Mouse (Mus musculus): ENCODE results near the gene Nsf. TPM values are rescaled to one million over a fixed set of nuclear protein-coding genes. Genes with fewer than 3 reads are reported as not detected.
"Not testable (repeated sequence)": the region's sequence is repeated elsewhere in the genome, so short reads cannot be mapped to it uniquely, and the experiment has no call there.

The Nsf gene
- total RNA-seq, 1 experiment from 2014 or later, result 114 TPM

DNA sequence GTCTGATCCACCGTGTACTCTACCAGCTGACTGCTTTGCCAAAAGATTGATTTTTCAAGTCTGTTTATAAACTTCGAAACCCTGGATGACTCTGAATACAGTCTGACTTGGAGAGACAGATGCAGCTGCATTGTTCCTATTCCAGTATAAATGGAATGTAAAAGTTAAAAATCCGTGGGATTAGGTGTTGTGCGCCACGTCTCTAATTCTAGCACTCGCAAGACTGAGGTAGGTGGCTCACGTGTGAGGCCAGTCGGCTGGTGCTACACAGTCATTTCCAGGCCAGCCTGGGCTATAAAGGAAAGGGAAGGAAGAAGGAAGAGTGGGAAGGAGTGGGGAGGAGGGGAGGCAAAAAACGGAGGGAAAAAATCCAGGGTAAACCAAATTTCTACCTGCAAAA is 48.4 kb downstream of the Nsf start:
- no peak for ATAC-seq (ENCODE audit: extremely low read depth, insufficient number of reproducible peaks, low FRiP score, poor library complexity, severe bottlenecking)

- ATAC-seq (ENCODE audit: extremely low read depth, insufficient number of reproducible peaks, low FRiP score, poor library complexity, severe bottlenecking), result no peak
Observed at GRCm38 (mm10) chr11:103901581-103901966, 52.3 kb downstream of the Nsf start.

DNA sequence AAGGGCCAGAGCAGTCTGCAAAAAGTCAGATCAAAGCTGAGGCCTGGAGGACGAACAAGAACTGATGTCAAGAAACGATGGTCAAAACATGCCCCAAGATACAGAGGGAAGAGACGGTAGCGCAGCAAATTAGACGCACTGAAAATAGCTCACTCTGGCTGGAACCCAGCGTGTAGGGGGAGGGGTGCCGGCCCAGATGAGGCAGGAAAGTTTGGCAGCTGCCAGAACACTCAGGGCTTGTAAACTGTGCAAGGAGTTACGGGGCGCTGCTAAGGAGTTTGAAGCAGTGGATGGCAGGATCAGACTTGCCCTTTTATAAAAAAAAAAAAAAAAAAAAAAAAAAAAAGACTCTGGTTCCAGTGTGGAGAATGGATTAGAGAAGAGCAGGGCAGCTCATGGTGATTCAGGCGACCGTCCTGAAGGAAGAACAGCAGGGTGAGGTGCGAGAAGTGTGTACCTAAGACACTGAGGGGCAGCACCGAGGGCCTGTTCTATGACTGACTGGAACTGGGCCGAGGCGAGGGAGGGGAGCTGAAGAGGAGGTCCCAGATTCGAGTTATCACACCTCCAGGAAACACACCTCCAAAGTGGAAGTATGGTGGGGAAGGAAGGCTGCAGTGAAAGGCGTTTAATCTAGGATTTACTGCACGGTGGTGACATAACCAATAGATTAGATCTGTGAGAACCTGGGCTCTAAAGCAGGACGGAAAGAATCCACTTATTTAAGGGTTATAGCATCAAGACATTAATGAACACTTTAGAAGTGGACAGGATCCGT is 52.9 kb downstream of the Nsf start:
- no peak for ATAC-seq (ENCODE audit: extremely low read depth, insufficient number of reproducible peaks, low FRiP score, poor library complexity, severe bottlenecking)

GRCm38 (mm10) chr11:103896966-103897750 is 56.7 kb downstream of the Nsf start:
- ATAC-seq (ENCODE audit: extremely low read depth, insufficient number of reproducible peaks, low FRiP score, poor library complexity, severe bottlenecking), result no peak

DNA sequence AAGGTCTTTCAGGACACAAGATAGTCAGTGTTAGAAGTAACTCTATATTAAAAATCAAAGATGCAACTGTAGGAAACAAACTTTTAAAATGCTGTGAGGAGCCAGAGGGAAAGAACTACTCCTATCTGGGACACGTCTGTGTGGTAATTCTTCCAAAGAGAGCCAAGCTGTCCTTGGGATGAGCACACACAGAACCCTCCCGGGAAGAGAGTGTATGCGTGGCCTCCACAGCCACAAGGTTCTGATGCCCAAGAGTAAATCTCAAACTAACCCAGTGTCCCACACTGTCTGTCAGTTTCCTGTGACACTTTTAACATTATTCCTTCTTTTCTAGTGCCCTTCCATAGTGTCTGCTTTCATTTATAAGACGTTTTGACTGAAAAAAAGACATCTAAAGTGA is 57.8 kb downstream of the Nsf start:
- ATAC-seq (ENCODE audit: extremely low read depth, insufficient number of reproducible peaks, low FRiP score, poor library complexity, severe bottlenecking), result no peak

DNA sequence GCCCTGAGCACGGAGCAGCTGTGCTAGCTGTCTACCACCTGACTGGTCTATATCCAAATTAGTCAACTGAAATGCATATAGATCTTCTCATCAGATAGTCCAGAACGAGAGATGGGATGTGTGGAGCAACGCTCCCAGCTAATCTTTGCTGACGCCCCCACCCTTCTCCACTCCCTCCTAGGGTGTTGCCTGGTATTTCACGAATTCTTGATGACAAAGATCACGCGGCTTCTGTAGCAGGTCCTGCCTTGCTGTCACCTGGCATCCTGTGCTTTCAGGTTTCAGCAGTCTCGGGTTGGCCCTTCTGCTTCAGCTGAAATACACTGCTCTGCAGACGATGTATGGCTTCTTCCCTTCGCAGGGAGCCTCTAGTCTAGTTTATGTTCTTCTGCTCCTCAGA is 61.0 kb downstream of the Nsf start:
- no peak for ATAC-seq (ENCODE audit: extremely low read depth, insufficient number of reproducible peaks, low FRiP score, poor library complexity, severe bottlenecking)

- ATAC-seq (ENCODE audit: extremely low read depth, insufficient number of reproducible peaks, low FRiP score, poor library complexity, severe bottlenecking), result no peak
Observed at GRCm38 (mm10) chr11:103891781-103892180, 62.1 kb downstream of the Nsf start.

DNA sequence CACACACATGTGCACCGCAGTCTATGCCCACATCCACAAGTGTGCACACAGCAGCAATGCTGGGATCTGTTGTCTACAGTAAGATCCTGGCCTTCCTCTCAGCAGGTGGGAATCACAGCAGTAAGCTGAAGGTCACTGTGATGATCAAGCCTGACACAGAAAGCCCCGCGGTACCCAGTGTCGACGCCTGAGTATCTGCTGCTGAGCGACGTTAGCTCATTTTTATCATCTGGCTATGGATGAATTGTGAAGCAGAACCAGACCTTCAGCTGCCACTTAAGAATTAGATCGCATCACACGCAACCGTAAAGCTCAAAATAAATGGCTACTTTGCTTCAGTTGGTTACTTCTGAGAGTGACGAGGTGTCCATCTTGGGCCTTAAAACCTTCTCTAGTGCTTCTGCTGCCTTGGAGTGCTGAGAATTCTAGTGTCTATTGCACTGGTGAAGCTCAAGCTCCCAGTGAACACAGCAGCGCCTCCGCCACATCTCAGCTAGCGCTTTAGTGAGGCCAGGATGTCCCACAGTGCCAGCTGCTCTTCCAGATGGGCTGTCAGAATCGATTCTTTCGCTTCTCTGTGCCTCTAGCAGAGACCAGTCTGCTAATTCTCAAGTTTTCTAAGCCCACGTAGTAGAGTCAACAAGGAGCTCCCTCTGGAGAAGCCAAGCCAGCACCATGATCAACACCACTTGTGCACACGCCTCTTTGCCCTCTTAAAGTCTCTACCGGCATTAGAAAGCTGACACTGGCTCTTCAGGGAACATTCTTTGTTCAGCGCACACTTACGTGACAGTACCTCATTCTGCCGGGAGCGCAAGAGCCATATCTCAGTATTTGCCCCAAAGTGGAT is 63.3 kb downstream of the Nsf start:
- no peak for ATAC-seq (ENCODE audit: extremely low read depth, insufficient number of reproducible peaks, low FRiP score, poor library complexity, severe bottlenecking)

DNA sequence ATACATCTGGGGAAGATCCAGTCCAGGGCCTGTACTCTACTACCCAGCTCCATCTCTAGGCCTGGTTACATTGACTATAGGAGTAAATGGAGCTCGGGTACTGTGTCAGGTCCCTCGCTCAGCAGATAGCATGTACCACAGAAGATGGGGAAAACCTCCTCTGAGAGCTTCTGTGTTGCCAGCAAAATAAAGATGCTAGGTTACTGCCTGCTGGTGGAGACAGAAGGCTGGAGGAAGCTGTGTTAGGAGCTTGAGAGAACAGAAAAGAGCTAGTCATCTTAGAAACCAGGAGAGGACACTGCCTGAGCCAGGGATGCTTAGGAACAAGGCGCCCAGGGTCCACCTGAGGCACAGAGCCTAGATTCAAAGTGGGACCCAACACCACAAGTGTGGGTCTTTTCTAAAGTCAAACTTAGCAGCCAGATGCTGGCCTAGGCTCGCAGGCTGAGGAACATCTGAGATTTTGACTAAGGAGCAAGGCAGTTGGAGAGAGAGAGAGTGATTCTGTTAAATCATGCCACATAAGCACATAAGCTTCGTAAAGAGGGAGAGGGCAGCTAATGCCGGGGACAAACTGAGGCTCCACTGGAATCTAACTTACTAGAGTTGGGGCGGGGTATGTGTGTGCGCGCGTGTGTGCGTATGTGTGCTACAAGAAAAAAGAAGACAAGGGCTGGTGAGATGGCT is 66.0 kb downstream of the Nsf start:
- no peak for ATAC-seq (ENCODE audit: extremely low read depth, insufficient number of reproducible peaks, low FRiP score, poor library complexity, severe bottlenecking)

- ATAC-seq (ENCODE audit: extremely low read depth, insufficient number of reproducible peaks, low FRiP score, poor library complexity, severe bottlenecking), result no peak
Observed at GRCm38 (mm10) chr11:103884749-103885383, 69.0 kb downstream of the Nsf start.

DNA sequence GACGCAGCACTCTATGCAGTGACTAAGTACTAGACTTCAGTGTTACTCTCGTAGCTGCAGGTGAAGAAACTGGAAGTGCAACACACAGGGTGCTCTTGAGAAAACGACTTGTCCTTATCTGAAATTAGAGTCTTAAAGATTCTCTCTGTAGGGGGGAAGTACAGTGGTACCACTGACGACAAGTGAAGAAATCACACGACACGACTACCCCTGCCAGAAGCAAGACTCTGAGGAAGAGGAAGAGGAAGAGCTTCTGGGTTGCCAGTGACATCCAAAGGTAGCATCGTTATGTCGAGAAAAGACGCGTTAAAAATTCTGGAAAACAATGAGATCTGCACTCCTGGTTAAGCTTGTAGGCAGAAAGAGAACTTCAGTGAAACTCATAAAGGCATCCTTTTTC is 70.1 kb downstream of the Nsf start:
- no peak for ATAC-seq (ENCODE audit: extremely low read depth, insufficient number of reproducible peaks, low FRiP score, poor library complexity, severe bottlenecking)

- ATAC-seq (ENCODE audit: extremely low read depth, insufficient number of reproducible peaks, low FRiP score, poor library complexity, severe bottlenecking), result not testable (repeated sequence)
Observed at GRCm38 (mm10) chr11:103879476-103879875, 74.4 kb downstream of the Nsf start.

- ATAC-seq (ENCODE audit: extremely low read depth, insufficient number of reproducible peaks, low FRiP score, poor library complexity, severe bottlenecking), result no peak
Observed at GRCm38 (mm10) chr11:103878441-103878840, 75.4 kb downstream of the Nsf start.

GRCm38 (mm10) chr11:103870352-103870751 is 83.5 kb downstream of the Nsf start:
- ATAC-seq (ENCODE audit: extremely low read depth, insufficient number of reproducible peaks, low FRiP score, poor library complexity, severe bottlenecking), result no peak

- no peak for ATAC-seq (ENCODE audit: extremely low read depth, insufficient number of reproducible peaks, low FRiP score, poor library complexity, severe bottlenecking)
Observed at GRCm38 (mm10) chr11:103867702-103868101, 86.2 kb downstream of the Nsf start.

DNA sequence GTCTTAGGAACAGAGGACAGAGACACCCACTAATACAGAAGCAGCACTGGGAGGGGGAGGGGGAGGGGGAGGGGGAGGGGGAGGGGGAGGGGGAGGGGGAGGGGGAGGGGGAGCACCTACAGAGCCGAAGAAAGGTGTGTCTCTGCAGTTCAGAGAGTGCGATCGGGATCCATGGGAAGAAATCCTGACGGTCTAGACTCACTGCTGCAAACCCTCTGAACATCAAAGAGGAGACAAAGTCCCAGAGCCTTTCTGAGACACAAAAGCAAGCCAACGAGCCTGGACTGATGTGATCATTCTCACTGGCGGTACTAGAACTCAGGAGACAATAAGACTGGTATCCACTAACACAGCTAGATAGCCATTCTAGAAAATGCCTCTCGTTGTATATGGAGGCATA is 88.5 kb downstream of the Nsf start:
- ATAC-seq (ENCODE audit: extremely low read depth, insufficient number of reproducible peaks, low FRiP score, poor library complexity, severe bottlenecking), result no peak

DNA sequence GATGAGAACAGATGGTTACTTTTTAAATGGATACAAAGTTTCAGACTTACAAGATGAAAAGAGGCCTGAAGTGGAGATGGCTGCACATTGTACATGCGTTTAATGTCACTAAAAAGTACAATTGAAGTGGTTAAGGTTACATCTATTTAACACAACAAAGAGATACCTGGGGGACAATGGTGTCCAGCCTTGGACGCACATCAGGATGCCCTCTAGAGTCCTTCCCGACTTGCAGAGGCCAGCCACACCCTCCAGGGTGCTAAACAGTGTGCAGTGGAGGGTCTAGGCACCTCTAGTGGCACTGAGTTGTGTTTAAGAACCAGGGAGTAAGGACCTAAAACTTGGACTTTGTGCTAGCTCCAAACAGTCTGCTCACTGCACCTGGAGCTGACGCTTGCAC is 89.4 kb downstream of the Nsf start:
- ATAC-seq (ENCODE audit: extremely low read depth, insufficient number of reproducible peaks, low FRiP score, poor library complexity, severe bottlenecking), result no peak

- no peak for ATAC-seq (ENCODE audit: extremely low read depth, insufficient number of reproducible peaks, low FRiP score, poor library complexity, severe bottlenecking)
Observed at GRCm38 (mm10) chr11:103862951-103863350, 90.9 kb downstream of the Nsf start.
